In genomic region chrX:166365458-166366213, GRCm38 (mm10) we compare ENCODE assay signal across 20 mouse cellular contexts.
DNase-seq lines count a peak whose midpoint lies in the region; ATAC-seq lines count a peak whose summit lies in the region.
"Had no signal": no experiment of that assay in that cellular context is flagged by ENCODE, and none has a peak within 500 bp of the region (broad histone marks: within the 10 kb centered on the region; RNA-seq: fewer than 3 reads in every experiment).

No protein-coding gene starts in this region.

- no peaks in the 10 kb centered on the region for H3K36me3 ChIP-seq in neural tube, embryonic 11.5 days (ENCODE audit: control insufficient read depth, insufficient read depth, low read length)
- no peaks in the 10 kb centered on the region for H3K36me3 ChIP-seq in hindbrain, embryonic 16.5 days (ENCODE audit: control insufficient read depth, insufficient read depth, low read length)
- H3K36me3 ChIP-seq: limb, embryonic 13.5 days; liver, embryonic 15.5 days had no signal

- no peak for ATAC-seq in neural tube, embryonic 11.5 days (ENCODE audit: insufficient read depth, low FRiP score, low TSS enrichment)
- peak; percentile 61 for ATAC-seq in hindbrain, embryonic 16.5 days
- ATAC-seq: inflammation-experienced regulatory T-cells, adult 6 months had no signal

- no peaks in the 10 kb centered on the region for H3K27me3 ChIP-seq in neural tube, embryonic 11.5 days (ENCODE audit: control insufficient read depth, insufficient read depth, low read length)
- H3K27me3 ChIP-seq in hindbrain, embryonic 16.5 days (replicated peaks; ENCODE audit: control insufficient read depth, insufficient read depth, low read length): peaks cover 3% of the 10 kb centered on the region; the same call in 1 of the 2 replicates
- H3K27me3 ChIP-seq: liver, embryonic 15.5 days had no signal

- DNase-seq in layer of hippocampus, adult 11-12 months (ENCODE audit: low spot score): peak; percentile 24
- DNase-seq in layer of hippocampus, postnatal 10 days (ENCODE audit: low spot score in 2 of 2): no peak
- peak; percentile 24 for DNase-seq in neural tube, embryonic 11.5 days (ENCODE audit: low spot score)
- DNase-seq in neural tube, embryonic 10.5 days (ENCODE audit: extremely low spot score, low spot score): no peak
- DNase-seq in telencephalon, adult 2 months (ENCODE audit: low read depth, low spot score): peak; percentile 28
- no peak for DNase-seq in adrenal gland, adult 18-20 months (ENCODE audit: low spot score in 2 of 2)
- DNase-seq: gastrocnemius, postnatal 25 days; heart, postnatal 10 days; kidney, adult 9 months; kidney, postnatal 36 days; lung, postnatal 14 days; thymus, postnatal 14 days had no signal

- no peaks in the 10 kb centered on the region for H3K4me1 ChIP-seq in neural tube, embryonic 11.5 days (ENCODE audit: control insufficient read depth, insufficient read depth, low read length)
- H3K4me1 ChIP-seq in hindbrain, embryonic 16.5 days (ENCODE audit: control insufficient read depth, insufficient read depth, low read depth, low read length): no peaks in the 10 kb centered on the region
- H3K4me1 ChIP-seq: forebrain, embryonic 12.5 days; limb, embryonic 13.5 days; liver, embryonic 15.5 days; megakaryocyte, embryonic 14.5 days had no signal

- 70% methylated on average over 8 of the region's 8 CpGs for WGBS in neural tube, embryonic 11.5 days
- WGBS in hindbrain, embryonic 16.5 days: 58% methylated on average over 8 of the region's 8 CpGs

- H3K9me3 ChIP-seq in neural tube, embryonic 11.5 days (ENCODE audit: control insufficient read depth, low read length): no peaks in the 10 kb centered on the region
- no peaks in the 10 kb centered on the region for H3K9me3 ChIP-seq in hindbrain, embryonic 16.5 days (ENCODE audit: control insufficient read depth, low read length)
- H3K9me3 ChIP-seq: forebrain, embryonic 12.5 days; limb, embryonic 13.5 days; liver, embryonic 15.5 days; megakaryocyte, embryonic 14.5 days had no signal

- H3K4me3 ChIP-seq in neural tube, embryonic 11.5 days (ENCODE audit: low read depth, low read length): no peak overlapping the region
- no peak overlapping the region for H3K4me3 ChIP-seq in hindbrain, embryonic 16.5 days (ENCODE audit: low read length)
- H3K4me3 ChIP-seq: forebrain, embryonic 12.5 days; limb, embryonic 13.5 days; liver, embryonic 15.5 days; megakaryocyte, embryonic 14.5 days; myocyte had no signal

- H3K9ac ChIP-seq in neural tube, embryonic 11.5 days (ENCODE audit: low read length): no peak overlapping the region
- H3K9ac ChIP-seq in hindbrain, embryonic 16.5 days (ENCODE audit: low read depth, low read length): no peak overlapping the region
- H3K9ac ChIP-seq: forebrain, embryonic 12.5 days; limb, embryonic 13.5 days; liver, embryonic 15.5 days had no signal

- H3K27ac ChIP-seq in neural tube, embryonic 11.5 days (ENCODE audit: low read depth, low read length): no peak overlapping the region
- H3K27ac ChIP-seq in hindbrain, embryonic 16.5 days (ENCODE audit: low read depth, low read length): peak overlapping the region; percentile 29; the same call in 1 of the 2 replicates
- H3K27ac ChIP-seq: forebrain, embryonic 12.5 days; limb, embryonic 13.5 days; liver, embryonic 15.5 days; stomach, postnatal 0 days had no signal

- no peak overlapping the region for H3K4me2 ChIP-seq in neural tube, embryonic 11.5 days (ENCODE audit: low read depth)
- H3K4me2 ChIP-seq in hindbrain, embryonic 16.5 days (ENCODE audit: low read length): no peak overlapping the region
- H3K4me2 ChIP-seq: forebrain, embryonic 12.5 days; limb, embryonic 13.5 days; liver, embryonic 15.5 days had no signal

Comparison
In these comparisons a context has a peak if more than half of its experiments do, and no peak if none do; other contexts are left out.
1. DNase-seq: peak in layer of hippocampus, adult 11-12 months (single experiment), neural tube, embryonic 11.5 days (single experiment) and telencephalon, adult 2 months (single experiment); none in layer of hippocampus, postnatal 10 days (0 of 2), neural tube, embryonic 10.5 days (single experiment) and adrenal gland, adult 18-20 months (0 of 2).